Mouse (Mus musculus): ENCODE measurements around the gene Pkdcc. TPM values are rescaled to one million over a fixed set of nuclear protein-coding genes. Genes with fewer than 3 reads are reported as not detected.

Gene Pkdcc
- polyA plus RNA-seq, 1 experiment from 2014 or later: 5.8 TPM

- Histone ChIP-seq H3K27me3 (replicated peaks; ENCODE audit: control insufficient read depth, insufficient read depth, low read length) (no peaks in the 10 kb centered on the region), H3K4me2 (ENCODE audit: low read length) (peak overlapping the region; percentile 14; the same call in 1 of the 2 replicates), H3K9ac (replicated peaks; ENCODE audit: low read depth, low read length) (0 out of 2 replicates have a peak overlapping the region, but pooled peaks have one; percentile 8), H3K36me3 (ENCODE audit: control insufficient read depth, insufficient read depth) (no peaks in the 10 kb centered on the region), H3K27ac (ENCODE audit: low read length) (no peak overlapping the region), H3K4me1 (replicated peaks; ENCODE audit: control insufficient read depth, insufficient read depth, low read length) (peaks cover 50% of the 10 kb centered on the region), H3K9me3 (ENCODE audit: control insufficient read depth, low read length) (no peaks in the 10 kb centered on the region), H3K4me3 (replicated peaks; ENCODE audit: low read length) (no peak overlapping the region)
- 56% methylated on average over 6 of the region's 6 CpGs for whole genome bisulfite sequencing
- ATAC-seq: no peak
These were observed 3.6 kb downstream of the Pkdcc start for GRCm38 (mm10) chr17:83218722-83219121.

- no peak for ATAC-seq
- no peak overlapping the region for H3K4me2 ChIP-seq (ENCODE audit: low read length)
- no peak overlapping the region for H3K27ac ChIP-seq (ENCODE audit: low read length)
- WGBS: 63% methylated on average over 14 of the region's 14 CpGs
- H3K4me3 ChIP-seq (replicated peaks; ENCODE audit: low read length): no peak overlapping the region
- H3K36me3 ChIP-seq (ENCODE audit: control insufficient read depth, insufficient read depth): no peaks in the 10 kb centered on the region
- H3K9ac ChIP-seq (replicated peaks; ENCODE audit: low read depth, low read length): peak overlapping the region; percentile 8; the same call in 1 of the 2 replicates
- H3K4me1 ChIP-seq (replicated peaks; ENCODE audit: control insufficient read depth, insufficient read depth, low read length): peaks cover 42% of the 10 kb centered on the region
- no peaks in the 10 kb centered on the region for H3K27me3 ChIP-seq (replicated peaks; ENCODE audit: control insufficient read depth, insufficient read depth, low read length)
- no peaks in the 10 kb centered on the region for H3K9me3 ChIP-seq (ENCODE audit: control insufficient read depth, low read length)
These were observed 4.5 kb downstream of the Pkdcc start for GRCm38 (mm10) chr17:83219351-83220287.

- WGBS: 88% methylated on average over 18 of the region's 18 CpGs
- Histone ChIP-seq H3K4me3 (replicated peaks; ENCODE audit: low read length) (no peak overlapping the region), H3K9me3 (ENCODE audit: control insufficient read depth, low read length) (no peaks in the 10 kb centered on the region), H3K4me2 (ENCODE audit: low read length) (no peak overlapping the region), H3K9ac (replicated peaks; ENCODE audit: low read depth, low read length) (0 out of 2 replicates have a peak overlapping the region, but pooled peaks have one; percentile 13), H3K36me3 (ENCODE audit: control insufficient read depth, insufficient read depth) (no peaks in the 10 kb centered on the region), H3K27me3 (replicated peaks; ENCODE audit: control insufficient read depth, insufficient read depth, low read length) (no peaks in the 10 kb centered on the region), H3K27ac (ENCODE audit: low read length) (no peak overlapping the region), H3K4me1 (replicated peaks; ENCODE audit: control insufficient read depth, insufficient read depth, low read length) (peaks cover 39% of the 10 kb centered on the region)
- ATAC-seq: no peak
These were observed 6.0 kb downstream of the Pkdcc start for GRCm38 (mm10) chr17:83220954-83221538.

DNA sequence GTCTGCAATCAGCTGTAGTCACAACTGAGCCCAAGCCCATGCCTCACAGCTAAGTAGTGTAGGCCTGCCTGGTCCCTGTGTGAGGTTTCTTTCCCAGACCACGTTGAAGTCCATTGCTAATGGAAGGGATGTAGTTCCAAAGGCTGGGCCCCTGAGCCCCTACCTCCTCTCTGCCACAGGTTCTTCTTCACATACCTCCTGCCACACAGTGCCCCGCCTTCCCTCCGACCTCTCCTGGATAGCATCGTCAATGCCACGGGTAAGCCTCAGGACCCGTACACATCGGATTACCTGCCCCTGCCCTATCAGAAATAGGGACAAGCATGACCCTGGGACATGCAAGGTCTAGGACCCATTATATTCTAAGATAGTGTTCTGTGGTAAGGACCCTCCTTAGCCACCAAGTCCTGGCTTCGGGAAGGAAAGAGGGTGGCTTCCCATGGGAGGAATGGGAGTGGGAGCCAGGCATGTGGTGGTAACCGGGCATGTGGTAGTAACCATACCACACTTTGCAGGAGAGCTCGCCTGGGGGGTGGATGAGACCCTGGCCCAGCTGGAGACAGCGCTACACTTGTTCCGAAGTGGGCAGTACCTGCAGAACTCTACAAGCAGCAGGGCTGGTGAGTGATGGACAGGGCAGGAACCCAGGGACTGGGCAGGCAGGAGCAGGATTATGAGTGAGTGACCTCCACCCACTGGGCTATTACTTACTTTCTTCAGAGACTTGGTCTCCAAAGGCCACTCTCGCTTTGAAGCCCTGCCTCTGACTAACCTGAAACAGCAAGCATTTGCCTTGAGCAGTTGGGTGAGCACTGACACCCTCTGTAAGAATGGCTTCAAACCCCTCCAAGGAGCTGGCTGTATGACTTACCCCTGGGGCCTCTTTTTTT lies 6.8 kb downstream of the Pkdcc start:
- Histone ChIP-seq H3K9me3 (ENCODE audit: control insufficient read depth, low read length) (no peaks in the 10 kb centered on the region), H3K4me1 (replicated peaks; ENCODE audit: control insufficient read depth, insufficient read depth, low read length) (peaks cover 31% of the 10 kb centered on the region), H3K4me2 (ENCODE audit: low read length) (no peak overlapping the region), H3K9ac (replicated peaks; ENCODE audit: low read depth, low read length) (no peak overlapping the region), H3K36me3 (ENCODE audit: control insufficient read depth, insufficient read depth) (no peaks in the 10 kb centered on the region), H3K4me3 (replicated peaks; ENCODE audit: low read length) (no peak overlapping the region), H3K27me3 (replicated peaks; ENCODE audit: control insufficient read depth, insufficient read depth, low read length) (no peaks in the 10 kb centered on the region), H3K27ac (ENCODE audit: low read length) (no peak overlapping the region)
- ATAC-seq: no peak
- 81% methylated on average over 13 of the region's 13 CpGs for WGBS

DNA sequence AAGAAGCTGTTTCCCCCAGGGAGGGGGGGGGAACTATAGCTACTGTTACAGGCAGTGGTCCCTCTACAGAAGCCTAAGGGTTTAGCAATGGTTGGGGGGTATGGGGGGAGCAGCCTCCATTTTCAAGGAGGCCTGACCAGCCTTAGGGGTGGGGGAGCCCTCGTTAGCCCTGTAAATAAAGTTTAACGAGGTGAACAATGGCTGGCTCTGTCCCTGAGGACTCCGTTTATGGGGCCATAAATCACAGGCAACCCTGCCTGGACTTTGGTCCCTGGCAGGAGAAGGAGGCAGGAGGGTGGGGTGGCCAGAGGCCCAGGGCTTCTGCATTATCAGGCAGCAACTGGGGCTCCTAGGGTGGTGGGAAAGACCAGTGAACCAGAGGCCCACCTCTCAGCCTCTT lies 7.6 kb downstream of the Pkdcc start:
- Histone ChIP-seq H3K36me3 (ENCODE audit: control insufficient read depth, insufficient read depth) (no peaks in the 10 kb centered on the region), H3K4me3 (replicated peaks; ENCODE audit: low read length) (no peak overlapping the region), H3K27ac (ENCODE audit: low read length) (no peak overlapping the region), H3K27me3 (replicated peaks; ENCODE audit: control insufficient read depth, insufficient read depth, low read length) (no peaks in the 10 kb centered on the region), H3K9me3 (ENCODE audit: control insufficient read depth, low read length) (no peaks in the 10 kb centered on the region), H3K4me2 (ENCODE audit: low read length) (no peak overlapping the region), H3K9ac (replicated peaks; ENCODE audit: low read depth, low read length) (no peak overlapping the region), H3K4me1 (replicated peaks; ENCODE audit: control insufficient read depth, insufficient read depth, low read length) (peaks cover 23% of the 10 kb centered on the region)
- no peak for ATAC-seq
- WGBS: 19% methylated on average over 3 of the region's 3 CpGs

GRCm38 (mm10) chr17:83224451-83224971 lies 9.4 kb downstream of the Pkdcc start:
- no peak overlapping the region for H3K4me3 ChIP-seq (replicated peaks; ENCODE audit: low read length)
- H3K27ac ChIP-seq (ENCODE audit: low read length): no peak overlapping the region
- peak; percentile 47; the same call in 1 of the 2 replicates for ATAC-seq
- no peak overlapping the region for H3K9ac ChIP-seq (replicated peaks; ENCODE audit: low read depth, low read length)
- no peak overlapping the region for H3K4me2 ChIP-seq (ENCODE audit: low read length)
- no peaks in the 10 kb centered on the region for H3K36me3 ChIP-seq (ENCODE audit: control insufficient read depth, insufficient read depth)
- 47% methylated on average over 13 of the region's 13 CpGs for WGBS
- no peaks in the 10 kb centered on the region for H3K27me3 ChIP-seq (replicated peaks; ENCODE audit: control insufficient read depth, insufficient read depth, low read length)
- H3K9me3 ChIP-seq (ENCODE audit: control insufficient read depth, low read length): no peaks in the 10 kb centered on the region
- peaks cover 7% of the 10 kb centered on the region for H3K4me1 ChIP-seq (replicated peaks; ENCODE audit: control insufficient read depth, insufficient read depth, low read length)

- 29% methylated on average over 8 of the region's 8 CpGs for WGBS
These were observed 11.4 kb downstream of the Pkdcc start for GRCm38 (mm10) chr17:83226395-83226986.

DNA sequence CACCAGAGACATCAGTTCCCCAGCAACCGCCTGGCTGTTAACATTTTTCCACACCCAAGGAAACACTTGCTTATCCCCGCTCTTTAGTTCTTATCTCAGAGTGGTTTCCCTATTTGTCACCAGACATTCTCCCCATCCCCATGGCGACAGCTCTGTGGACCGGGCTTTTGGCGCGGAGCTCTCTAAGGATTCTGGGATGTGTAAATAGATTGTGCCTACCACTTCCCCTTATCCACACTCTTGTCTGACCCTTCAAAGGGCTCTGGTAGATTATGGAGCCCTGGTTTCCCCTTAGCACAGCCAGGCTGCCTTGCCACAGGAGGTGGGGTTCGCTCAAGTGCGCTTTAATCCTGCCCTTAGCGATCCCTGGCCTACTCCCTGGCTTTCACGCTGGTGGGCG lies 16.3 kb downstream of the Pkdcc start:
- H3K4me1 ChIP-seq (replicated peaks; ENCODE audit: control insufficient read depth, insufficient read depth, low read length): peaks cover 13% of the 10 kb centered on the region; the same call in 1 of the 2 replicates
- WGBS: 68% methylated on average over 11 of the region's 11 CpGs
- no peak overlapping the region for H3K27ac ChIP-seq (ENCODE audit: low read length)
- H3K9ac ChIP-seq (replicated peaks; ENCODE audit: low read depth, low read length): no peak overlapping the region
- H3K27me3 ChIP-seq (replicated peaks; ENCODE audit: control insufficient read depth, insufficient read depth, low read length): no peaks in the 10 kb centered on the region
- ATAC-seq: no peak
- H3K4me3 ChIP-seq (replicated peaks; ENCODE audit: low read length): no peak overlapping the region
- H3K36me3 ChIP-seq (ENCODE audit: control insufficient read depth, insufficient read depth): no peaks in the 10 kb centered on the region
- H3K9me3 ChIP-seq (ENCODE audit: control insufficient read depth, low read length): no peaks in the 10 kb centered on the region
- no peak overlapping the region for H3K4me2 ChIP-seq (ENCODE audit: low read length)

More at GRCm38 (mm10) chr17:83226395-83226986, 11.4 kb downstream of the Pkdcc start:
- Histone ChIP-seq H3K4me3 (replicated peaks; ENCODE audit: low read length) (no peak overlapping the region), H3K9me3 (ENCODE audit: control insufficient read depth, low read length) (no peaks in the 10 kb centered on the region), H3K9ac (replicated peaks; ENCODE audit: low read depth, low read length) (no peak overlapping the region), H3K4me2 (ENCODE audit: low read length) (no peak overlapping the region), H3K27ac (ENCODE audit: low read length) (no peak overlapping the region), H3K27me3 (replicated peaks; ENCODE audit: control insufficient read depth, insufficient read depth, low read length) (no peaks in the 10 kb centered on the region), H3K4me1 (replicated peaks; ENCODE audit: control insufficient read depth, insufficient read depth, low read length) (no peaks in the 10 kb centered on the region), H3K36me3 (ENCODE audit: control insufficient read depth, insufficient read depth) (no peaks in the 10 kb centered on the region)
- no peak for ATAC-seq

Data from forebrain, embryonic 16.5 days (tissue).